ENCODE assay signal across 8 mouse cellular contexts in genomic region chr8:11392739-11393138, GRCm38 (mm10).
DNase-seq lines count a peak whose midpoint lies in the region; ATAC-seq and TF ChIP-seq lines count a peak whose summit lies in the region.

No protein-coding gene starts in this region.

- ATAC-seq in forebrain, embryonic 13.5 days, result peak; percentile 24; the same call in 1 of the 2 replicates
- ATAC-seq in neural tube, embryonic 11.5 days (ENCODE audit: insufficient read depth, low FRiP score, low TSS enrichment), result no peak

- intact Hi-C loops in heart, postnatal 25 days (cut with DNase I), result loop anchor here (1.0 to 5.0 kb wide), 3 partner anchors 45 to 139 kb away; no protein-coding TSS in a partner anchor
- intact Hi-C loops in left cerebral cortex, postnatal 4 days (cut with DNase I), result loop anchor here (5.0 kb wide), 1 partner anchor 140 kb away; no protein-coding TSS in a partner anchor

- WGBS in forebrain, embryonic 13.5 days, result 7% methylated on average over 1 of the region's 1 CpGs
- whole genome bisulfite sequencing in neural tube, embryonic 11.5 days, result 0% methylated on average over 1 of the region's 1 CpGs

- H3K27me3 ChIP-seq in forebrain, embryonic 13.5 days, result no peaks in the 10 kb centered on the region
- H3K27me3 ChIP-seq in neural tube, embryonic 11.5 days (ENCODE audit: control insufficient read depth, insufficient read depth, low read length), result no peaks in the 10 kb centered on the region

- peak; percentile 90 for TF ChIP-seq CTCF in brain, embryonic 14.5 days (IDR thresholded peaks at IDR 0.05; ENCODE audit: borderline replicate concordance, extremely low read depth, insufficient read depth, insufficient read length)

- H3K36me3 ChIP-seq in forebrain, embryonic 13.5 days (ENCODE audit: poor library complexity, severe bottlenecking), result no peaks in the 10 kb centered on the region
- H3K36me3 ChIP-seq in neural tube, embryonic 11.5 days (ENCODE audit: control insufficient read depth, insufficient read depth, low read length), result no peaks in the 10 kb centered on the region

- no peaks in the 10 kb centered on the region for H3K9me3 ChIP-seq in forebrain, embryonic 13.5 days (replicated peaks)
- no peaks in the 10 kb centered on the region for H3K9me3 ChIP-seq in neural tube, embryonic 11.5 days (ENCODE audit: control insufficient read depth, low read length)

- no peak for TF ChIP-seq POLR2A in brain, embryonic 14.5 days (IDR thresholded peaks at IDR 0.05; ENCODE audit: borderline replicate concordance, extremely low read depth, insufficient read depth, insufficient read length, poor library complexity, severe bottlenecking)

- no peaks in the 10 kb centered on the region for H3K4me1 ChIP-seq in forebrain, embryonic 13.5 days
- H3K4me1 ChIP-seq in neural tube, embryonic 11.5 days (ENCODE audit: control insufficient read depth, insufficient read depth, low read length), result no peaks in the 10 kb centered on the region

- H3K4me3 ChIP-seq in forebrain, embryonic 13.5 days, result no peak overlapping the region
- H3K4me3 ChIP-seq in neural tube, embryonic 11.5 days (ENCODE audit: low read depth, low read length), result no peak overlapping the region

- no peak overlapping the region for H3K9ac ChIP-seq in forebrain, embryonic 13.5 days
- no peak overlapping the region for H3K9ac ChIP-seq in neural tube, embryonic 11.5 days (ENCODE audit: low read length)

- peak; percentile 44 for DNase-seq in right cerebral cortex, adult 18-20 months
- DNase-seq in right cerebral cortex, postnatal 25 days, result no peak
- peak; percentile 72 for DNase-seq in brain, embryonic 14.5 days (ENCODE audit: low read depth)
- peak; percentile 51 for DNase-seq in heart, postnatal 25 days (ENCODE audit: low spot score)
- peak; percentile 59 for DNase-seq in left cerebral cortex, postnatal 4 days
- peak; percentile 67 for DNase-seq in neural tube, embryonic 11.5 days (ENCODE audit: low spot score)
- DNase-seq in urinary bladder, postnatal 25 days (ENCODE audit: low spot score), result peak; percentile 80

- H3K4me2 ChIP-seq in forebrain, embryonic 13.5 days, result no peak overlapping the region
- no peak overlapping the region for H3K4me2 ChIP-seq in neural tube, embryonic 11.5 days (ENCODE audit: low read depth)

- H3K27ac ChIP-seq in forebrain, embryonic 13.5 days, result no peak overlapping the region
- no peak overlapping the region for H3K27ac ChIP-seq in neural tube, embryonic 11.5 days (ENCODE audit: low read depth, low read length)
